Mouse (Mus musculus): ENCODE results near the gene Ccdc162. TPM values are rescaled to one million over a fixed set of nuclear protein-coding genes. Genes with fewer than 3 reads are reported as not detected.

The Ccdc162 gene
- polyA plus RNA-seq, 1 experiment from 2014 or later, result 0.90 TPM

- no peak overlapping the region for H3K27ac ChIP-seq (ENCODE audit: low read length)
- H3K4me2 ChIP-seq (ENCODE audit: low read length), result no peak overlapping the region
- no peaks in the 10 kb centered on the region; the same call in 1 of the 2 replicates for H3K27me3 ChIP-seq (ENCODE audit: control insufficient read depth, insufficient read depth, low read depth, low read length)
- H3K9ac ChIP-seq (ENCODE audit: low read depth, low read length), result no peak overlapping the region
- 0 out of 2 replicates have a peak, but pooled peaks cover 6% of the 10 kb centered on the region for H3K9me3 ChIP-seq (replicated peaks; ENCODE audit: control insufficient read depth, low read length, poor library complexity, severe bottlenecking)
- peak; percentile 68; the same call in 1 of the 2 replicates for ATAC-seq
- 40% methylated on average over 16 of the region's 16 CpGs for WGBS
- no peak overlapping the region for H3K4me3 ChIP-seq (ENCODE audit: low read depth, low read length)
- peaks cover 6% of the 10 kb centered on the region for H3K4me1 ChIP-seq (ENCODE audit: control insufficient read depth, insufficient read depth, low read length)
- no peaks in the 10 kb centered on the region for H3K36me3 ChIP-seq (ENCODE audit: control insufficient read depth, insufficient read depth, low read length)
These were observed 33.7 kb downstream of the Ccdc162 start for GRCm38 (mm10) chr10:41682546-41683393.

- 16% methylated on average over 18 of the region's 18 CpGs for WGBS
- H3K27ac ChIP-seq (ENCODE audit: low read length), result no peak overlapping the region
- no peaks in the 10 kb centered on the region; the same call in 1 of the 2 replicates for H3K27me3 ChIP-seq (ENCODE audit: control insufficient read depth, insufficient read depth, low read depth, low read length)
- no peaks in the 10 kb centered on the region for H3K9me3 ChIP-seq (replicated peaks; ENCODE audit: control insufficient read depth, low read length, poor library complexity, severe bottlenecking)
- H3K36me3 ChIP-seq (ENCODE audit: control insufficient read depth, insufficient read depth, low read length), result no peaks in the 10 kb centered on the region
- ATAC-seq, result peak; percentile 67
- H3K4me2 ChIP-seq (ENCODE audit: low read length), result peak overlapping the region; percentile 58
- peak overlapping the region; percentile 46; the same call in 1 of the 2 replicates for H3K9ac ChIP-seq (ENCODE audit: low read depth, low read length)
- peaks cover 6% of the 10 kb centered on the region for H3K4me1 ChIP-seq (ENCODE audit: control insufficient read depth, insufficient read depth, low read length)
- peak overlapping the region; percentile 22 for H3K4me3 ChIP-seq (ENCODE audit: low read depth, low read length)
These were observed 37.6 kb downstream of the Ccdc162 start for GRCm38 (mm10) chr10:41678746-41679360.

- H3K9ac ChIP-seq (ENCODE audit: low read depth, low read length), result no peak overlapping the region
- no peaks in the 10 kb centered on the region for H3K9me3 ChIP-seq (replicated peaks; ENCODE audit: control insufficient read depth, low read length, poor library complexity, severe bottlenecking)
- WGBS, result 66% methylated on average over 8 of the region's 8 CpGs
- H3K4me2 ChIP-seq (ENCODE audit: low read length), result no peak overlapping the region
- peaks cover 6% of the 10 kb centered on the region for H3K4me1 ChIP-seq (ENCODE audit: control insufficient read depth, insufficient read depth, low read length)
- no peaks in the 10 kb centered on the region for H3K27me3 ChIP-seq (ENCODE audit: control insufficient read depth, insufficient read depth, low read depth, low read length)
- no peaks in the 10 kb centered on the region for H3K36me3 ChIP-seq (ENCODE audit: control insufficient read depth, insufficient read depth, low read length)
- ATAC-seq, result no peak
- H3K4me3 ChIP-seq (ENCODE audit: low read depth, low read length), result no peak overlapping the region
- H3K27ac ChIP-seq (ENCODE audit: low read length), result no peak overlapping the region
These were observed 39.0 kb downstream of the Ccdc162 start for GRCm38 (mm10) chr10:41677396-41677795.

- Histone ChIP-seq H3K9ac (ENCODE audit: low read depth, low read length) (no peak overlapping the region), H3K27ac (ENCODE audit: low read length) (no peak overlapping the region), H3K4me2 (ENCODE audit: low read length) (no peak overlapping the region), H3K36me3 (ENCODE audit: control insufficient read depth, insufficient read depth, low read length) (no peaks in the 10 kb centered on the region), H3K4me3 (ENCODE audit: low read depth, low read length) (no peak overlapping the region), H3K9me3 (replicated peaks; ENCODE audit: control insufficient read depth, low read length, poor library complexity, severe bottlenecking) (no peaks in the 10 kb centered on the region), H3K27me3 (ENCODE audit: control insufficient read depth, insufficient read depth, low read depth, low read length) (no peaks in the 10 kb centered on the region), H3K4me1 (ENCODE audit: control insufficient read depth, insufficient read depth, low read length) (peaks cover 6% of the 10 kb centered on the region)
- 78% methylated on average over 6 of the region's 6 CpGs for WGBS
- no peak for ATAC-seq
These were observed 39.8 kb downstream of the Ccdc162 start for GRCm38 (mm10) chr10:41676661-41677061.

DNA sequence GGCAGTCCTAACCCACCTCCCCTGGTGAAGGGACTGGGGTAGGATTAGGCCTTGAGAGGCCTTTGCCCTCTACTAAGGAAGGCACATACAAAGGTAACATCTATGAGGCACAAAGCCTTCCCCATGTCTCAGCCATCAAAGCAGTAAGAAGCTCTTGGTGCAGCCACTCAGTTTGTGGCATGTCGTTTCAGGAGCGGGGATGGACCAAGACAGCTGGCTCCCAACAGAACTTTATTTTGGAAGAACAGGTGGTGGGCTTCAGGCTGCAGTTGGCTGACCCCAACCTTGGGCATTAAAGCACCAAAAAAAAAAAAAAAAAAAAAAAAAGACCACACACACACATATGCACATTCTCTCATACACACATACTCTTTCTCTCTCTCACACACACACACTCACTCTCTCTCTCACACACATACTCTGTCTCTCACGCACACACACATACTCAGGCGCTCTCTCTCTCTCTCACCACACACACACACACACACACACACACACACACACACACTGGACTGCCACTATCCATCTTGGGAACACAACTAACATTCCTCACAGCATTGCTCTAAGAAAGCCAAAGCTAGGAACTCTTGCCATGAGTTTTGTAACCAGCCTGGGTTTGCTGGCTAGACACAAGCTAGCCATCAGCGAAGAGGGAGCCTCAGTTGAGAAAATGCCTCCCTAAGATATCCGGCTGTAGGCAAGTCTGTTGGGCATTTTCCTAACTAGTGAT, 40.4 kb downstream of the Ccdc162 start:
- Histone ChIP-seq H3K36me3 (ENCODE audit: control insufficient read depth, insufficient read depth, low read length) (no peaks in the 10 kb centered on the region), H3K27ac (ENCODE audit: low read length) (no peak overlapping the region), H3K4me3 (ENCODE audit: low read depth, low read length) (no peak overlapping the region), H3K27me3 (ENCODE audit: control insufficient read depth, insufficient read depth, low read depth, low read length) (no peaks in the 10 kb centered on the region), H3K9ac (ENCODE audit: low read depth, low read length) (no peak overlapping the region), H3K4me1 (ENCODE audit: control insufficient read depth, insufficient read depth, low read length) (peaks cover 6% of the 10 kb centered on the region), H3K9me3 (replicated peaks; ENCODE audit: control insufficient read depth, low read length, poor library complexity, severe bottlenecking) (no peaks in the 10 kb centered on the region), H3K4me2 (ENCODE audit: low read length) (no peak overlapping the region)
- no peak for ATAC-seq
- WGBS, result 90% methylated on average over 6 of the region's 6 CpGs

- H3K27ac ChIP-seq (ENCODE audit: low read length), result no peak overlapping the region
- H3K4me1 ChIP-seq (ENCODE audit: control insufficient read depth, insufficient read depth, low read length), result peaks cover 6% of the 10 kb centered on the region
- H3K9me3 ChIP-seq (replicated peaks; ENCODE audit: control insufficient read depth, low read length, poor library complexity, severe bottlenecking), result no peaks in the 10 kb centered on the region
- H3K27me3 ChIP-seq (ENCODE audit: control insufficient read depth, insufficient read depth, low read depth, low read length), result no peaks in the 10 kb centered on the region
- ATAC-seq, result no peak
- H3K9ac ChIP-seq (ENCODE audit: low read depth, low read length), result no peak overlapping the region
- no peaks in the 10 kb centered on the region for H3K36me3 ChIP-seq (ENCODE audit: control insufficient read depth, insufficient read depth, low read length)
- H3K4me2 ChIP-seq (ENCODE audit: low read length), result no peak overlapping the region
- WGBS, result 87% methylated on average over 6 of the region's 6 CpGs
- H3K4me3 ChIP-seq (ENCODE audit: low read depth, low read length), result no peak overlapping the region
These were observed 41.2 kb downstream of the Ccdc162 start for GRCm38 (mm10) chr10:41675243-41675642.

DNA sequence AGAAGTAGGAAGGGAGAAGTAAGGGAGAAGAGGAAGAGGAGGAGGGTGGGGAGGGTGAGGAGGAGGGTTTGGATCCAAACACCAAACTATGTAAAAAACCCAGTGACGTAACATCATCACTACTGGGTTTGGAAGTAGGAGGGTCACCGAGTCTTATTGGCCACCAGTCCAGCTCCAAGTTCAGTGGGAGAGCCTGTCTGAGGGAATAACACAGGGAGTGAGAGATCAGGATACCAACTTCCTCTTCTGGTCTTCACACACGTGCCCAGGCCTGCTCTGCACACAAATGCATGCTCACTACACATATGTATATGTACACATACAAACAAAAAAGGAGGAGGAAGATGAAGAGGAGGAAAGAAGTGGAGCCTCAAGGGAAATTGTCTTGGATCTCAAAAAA, 42.1 kb downstream of the Ccdc162 start:
- no peak overlapping the region for H3K9ac ChIP-seq (ENCODE audit: low read depth, low read length)
- H3K4me1 ChIP-seq (ENCODE audit: control insufficient read depth, insufficient read depth, low read length), result peaks cover 6% of the 10 kb centered on the region
- no peaks in the 10 kb centered on the region for H3K36me3 ChIP-seq (ENCODE audit: control insufficient read depth, insufficient read depth, low read length)
- H3K4me2 ChIP-seq (ENCODE audit: low read length), result no peak overlapping the region
- no peaks in the 10 kb centered on the region for H3K9me3 ChIP-seq (replicated peaks; ENCODE audit: control insufficient read depth, low read length, poor library complexity, severe bottlenecking)
- WGBS, result 72% methylated on average over 3 of the region's 3 CpGs
- ATAC-seq, result no peak
- no peak overlapping the region for H3K4me3 ChIP-seq (ENCODE audit: low read depth, low read length)
- H3K27ac ChIP-seq (ENCODE audit: low read length), result no peak overlapping the region
- H3K27me3 ChIP-seq (ENCODE audit: control insufficient read depth, insufficient read depth, low read depth, low read length), result no peaks in the 10 kb centered on the region

DNA sequence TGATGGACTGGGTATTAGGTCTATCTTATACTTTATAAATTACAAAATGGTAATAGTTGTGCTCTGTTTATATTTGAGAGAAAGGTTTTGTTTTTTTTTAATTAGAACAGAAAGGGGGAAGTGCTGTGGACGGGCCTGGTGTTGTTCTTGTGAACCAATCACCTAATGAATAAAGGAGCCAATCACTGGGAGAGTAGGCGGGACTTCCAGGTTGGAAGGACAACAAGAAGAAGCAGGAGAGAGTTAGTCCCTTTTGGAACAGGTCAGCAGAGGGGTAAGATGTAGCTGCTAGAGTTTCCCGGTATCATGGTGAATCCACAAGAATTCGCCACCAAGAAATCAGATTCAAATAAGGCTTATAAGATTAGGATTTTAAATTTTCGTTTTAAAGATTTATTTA, 46.2 kb downstream of the Ccdc162 start:
- H3K9ac ChIP-seq (ENCODE audit: low read depth, low read length), result no peak overlapping the region
- H3K27ac ChIP-seq (ENCODE audit: low read length), result no peak overlapping the region
- no peaks in the 10 kb centered on the region for H3K36me3 ChIP-seq (ENCODE audit: control insufficient read depth, insufficient read depth, low read length)
- H3K9me3 ChIP-seq (replicated peaks; ENCODE audit: control insufficient read depth, low read length, poor library complexity, severe bottlenecking), result 0 out of 2 replicates have a peak, but pooled peaks cover 7% of the 10 kb centered on the region
- no peaks in the 10 kb centered on the region for H3K27me3 ChIP-seq (ENCODE audit: control insufficient read depth, insufficient read depth, low read depth, low read length)
- no peak overlapping the region for H3K4me3 ChIP-seq (ENCODE audit: low read depth, low read length)
- H3K4me1 ChIP-seq (ENCODE audit: control insufficient read depth, insufficient read depth, low read length), result no peaks in the 10 kb centered on the region
- H3K4me2 ChIP-seq (ENCODE audit: low read length), result no peak overlapping the region
- no peak for ATAC-seq
- 83% methylated on average over 5 of the region's 5 CpGs for WGBS

Measured in midbrain, embryonic 16.5 days (tissue).